Mouse (Mus musculus) right cerebral cortex, postnatal 25 days (tissue): ENCODE results near the gene Rab4b.

Experiments used
- DNase-seq: peaks from one replicate; pipeline ENCODE4 v3.0.0; 2022

Gene Rab4b

GRCm38 (mm10) chr7:27178324-27179216 lies at the start of gene Rab4b:
TSS of gene Rab4b (minus strand) at chr7:27178896.
- peak; percentile 100 for DNase-seq

DNA sequence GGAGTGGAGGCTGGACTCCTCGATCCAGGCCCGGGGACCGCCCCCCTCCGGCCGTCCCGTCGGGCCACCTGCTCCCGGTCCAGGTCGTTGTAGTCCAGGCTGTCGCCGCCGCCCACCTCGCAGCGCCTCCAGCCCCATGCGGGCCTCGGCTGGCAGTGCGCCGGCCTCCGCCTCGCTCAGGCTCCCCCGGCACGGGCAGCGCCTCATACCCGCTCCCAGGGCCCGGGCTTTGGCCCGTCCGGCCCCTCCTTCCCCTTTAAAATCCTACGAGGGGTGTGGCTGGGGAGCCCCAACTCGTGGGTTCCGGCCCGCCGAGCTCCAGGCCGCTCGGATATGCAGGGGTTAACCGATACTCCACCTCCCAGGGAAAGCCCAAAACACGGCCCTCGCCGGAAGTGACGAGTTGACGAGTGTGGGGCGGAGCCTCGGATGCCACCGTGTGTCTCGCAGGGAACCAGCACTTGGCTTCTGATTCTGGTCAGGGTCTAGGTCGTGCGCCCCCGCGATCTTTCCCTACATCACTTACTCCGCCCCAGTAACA lies 49.7 kb upstream of the Rab4b start, which contains the start of gene Itpkc:
Gene Itpkc, minus strand, starts transcription at position 381 of the 541 bp plus-strand sequence.
- DNase-seq = peak; percentile 94

DNA sequence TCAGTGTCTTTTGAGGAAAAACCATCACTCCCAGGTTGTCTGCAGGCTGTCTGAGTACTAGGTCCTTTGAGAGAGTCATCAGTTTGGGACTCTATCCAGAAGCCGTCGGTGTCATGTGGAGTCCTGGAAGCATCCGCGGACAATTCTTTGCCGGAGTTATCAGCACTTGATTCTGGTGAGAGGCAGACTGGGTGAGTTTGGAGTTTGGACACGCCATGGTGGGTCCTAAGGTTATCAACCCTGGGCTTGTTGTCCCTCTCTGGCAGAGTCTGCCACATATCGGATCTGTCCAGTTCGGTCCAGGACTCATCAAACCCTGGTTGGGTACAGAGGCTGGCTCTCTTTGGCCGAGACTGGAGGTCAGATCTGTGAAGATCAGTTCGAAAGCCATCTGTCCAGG lies 49.0 kb upstream of the Rab4b start:
- no peak for DNase-seq

DNA sequence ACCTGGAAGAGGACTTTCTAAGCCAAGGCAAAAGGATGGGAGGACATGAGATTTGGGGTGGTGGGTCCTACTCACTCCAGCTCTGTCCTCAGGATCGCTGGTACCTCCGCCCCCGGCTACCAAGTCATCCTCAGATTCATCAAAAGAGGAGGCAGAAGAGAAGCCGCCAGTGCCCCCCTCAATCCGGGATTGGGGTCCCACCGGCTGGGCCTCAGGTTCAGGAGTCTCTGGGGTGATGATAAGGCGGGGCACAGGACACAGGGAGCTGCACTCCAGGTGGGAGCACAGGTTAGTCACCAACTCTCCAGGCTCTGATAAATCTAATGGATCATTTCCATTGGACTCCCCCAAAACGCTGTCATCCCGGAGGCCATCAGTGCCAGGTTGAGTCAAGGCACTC lies 48.6 kb upstream of the Rab4b start:
- DNase-seq = no peak

DNA sequence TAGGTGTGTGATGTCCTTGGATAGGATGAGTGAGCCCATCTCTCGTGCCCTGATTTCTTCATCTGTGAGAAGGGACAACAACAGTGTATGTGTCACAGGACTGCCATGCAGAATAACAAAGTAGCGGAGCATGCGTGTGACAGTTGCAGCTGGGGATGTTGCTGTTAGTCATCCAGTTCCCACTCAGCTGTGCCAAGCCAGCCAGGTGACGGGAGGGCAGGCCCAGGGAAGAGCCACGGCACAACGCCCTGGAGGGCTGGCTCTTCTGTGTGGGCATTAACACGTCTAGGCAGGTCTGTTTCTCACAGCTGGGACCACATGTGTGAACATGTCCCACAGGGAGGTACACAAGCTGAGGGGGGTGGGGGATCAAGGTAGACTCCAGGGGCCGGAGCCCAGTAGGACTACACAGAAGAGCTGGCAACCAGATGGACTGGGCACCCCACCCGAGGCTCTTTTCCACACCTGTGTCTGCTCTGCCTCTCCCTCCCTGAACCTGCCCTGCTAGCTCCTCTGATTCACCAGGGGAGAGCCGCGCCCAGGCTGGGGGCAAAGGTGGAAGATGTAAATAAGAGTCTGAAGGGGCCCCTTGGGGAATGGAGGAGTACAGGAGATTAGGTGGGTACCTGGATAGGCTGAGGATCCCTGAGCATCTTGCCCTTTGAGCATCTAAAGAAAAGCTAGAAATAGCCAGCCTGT lies 46.3 kb upstream of the Rab4b start:
- no peak for DNase-seq

GRCm38 (mm10) chr7:27222538-27222937 lies 43.8 kb upstream of the Rab4b start:
- no peak for DNase-seq

DNA sequence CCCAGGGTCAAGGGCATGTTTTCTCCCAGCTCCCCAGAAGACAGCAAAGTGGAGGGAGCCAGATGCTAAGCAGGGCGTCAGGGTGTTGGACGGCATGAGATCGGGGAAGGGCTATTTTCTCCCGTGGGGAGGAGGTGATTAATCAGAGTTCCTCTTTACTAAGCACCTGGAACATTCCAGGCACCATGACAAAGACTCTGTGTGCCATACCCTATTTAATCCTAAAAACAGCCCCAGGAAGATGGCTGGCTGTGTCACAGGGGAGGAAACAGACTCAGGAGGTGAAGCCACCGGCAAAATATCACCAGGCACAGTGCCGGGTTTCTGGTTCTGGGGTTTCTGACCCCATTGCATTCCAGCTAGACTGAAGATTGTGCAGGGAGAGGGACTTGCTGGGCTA lies 43.2 kb upstream of the Rab4b start:
- no peak for DNase-seq

DNA sequence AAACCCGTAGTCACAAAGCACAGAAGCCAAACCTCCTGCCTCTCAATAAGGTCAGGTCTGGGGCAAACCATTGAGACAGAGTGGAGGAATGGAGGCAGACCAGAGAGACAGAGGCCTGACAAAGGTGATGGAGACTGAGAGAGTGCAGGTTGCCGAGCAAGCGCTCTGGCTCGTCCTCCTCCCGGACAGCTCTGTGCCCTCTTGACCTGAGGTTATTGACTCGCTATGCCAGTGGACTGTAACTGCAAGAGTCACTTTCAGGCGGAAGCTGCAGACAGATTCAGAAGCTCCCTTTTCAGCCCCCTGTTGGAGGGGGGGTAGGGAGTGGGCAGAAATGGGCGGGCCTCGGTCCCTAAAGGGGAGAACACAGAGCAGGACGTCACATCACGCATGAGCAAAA lies 41.2 kb upstream of the Rab4b start:
- DNase-seq = no peak

DNA sequence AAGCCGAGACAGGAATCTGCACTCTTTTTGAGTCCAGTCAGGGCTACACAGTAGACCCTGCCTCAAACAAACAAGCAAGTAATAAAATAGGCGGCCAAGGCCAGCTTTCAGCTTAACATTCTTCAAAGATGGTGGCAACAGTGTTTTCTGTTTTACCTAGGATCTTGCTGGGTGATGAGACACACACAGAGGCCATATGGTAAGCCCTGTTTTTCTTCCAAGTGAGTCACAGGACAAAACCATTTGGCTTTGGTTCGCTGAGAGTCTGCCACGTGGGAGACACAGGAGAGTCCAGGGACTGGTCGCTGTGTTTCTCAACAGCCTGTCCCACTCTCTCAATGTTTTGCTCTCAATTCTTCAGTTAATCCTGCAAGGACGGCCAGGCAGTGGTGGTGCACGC lies 39.9 kb upstream of the Rab4b start:
- no peak for DNase-seq

DNA sequence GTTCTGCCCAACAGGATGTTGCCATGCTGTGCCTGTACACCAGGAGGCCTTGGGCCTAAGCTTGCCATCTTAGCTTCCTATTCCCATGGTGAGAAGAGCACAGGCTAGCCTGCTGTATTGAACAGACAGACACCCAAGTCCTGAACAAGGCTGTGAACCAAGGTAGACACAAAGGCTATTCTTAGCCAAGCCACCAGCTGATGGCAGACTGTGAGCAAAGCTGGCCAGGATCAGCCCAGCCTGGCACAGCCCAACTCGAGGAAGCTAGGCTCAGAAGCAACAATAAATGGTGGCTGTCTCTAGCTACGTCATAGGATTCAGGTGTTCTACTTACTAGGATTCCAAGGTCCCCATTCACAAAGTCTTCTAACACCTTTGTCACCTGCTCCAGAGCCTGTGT lies 33.9 kb upstream of the Rab4b start:
- no peak for DNase-seq

- DNase-seq = no peak
Measured at GRCm38 (mm10) chr7:27203730-27204449, 25.2 kb upstream of the Rab4b start.

DNA sequence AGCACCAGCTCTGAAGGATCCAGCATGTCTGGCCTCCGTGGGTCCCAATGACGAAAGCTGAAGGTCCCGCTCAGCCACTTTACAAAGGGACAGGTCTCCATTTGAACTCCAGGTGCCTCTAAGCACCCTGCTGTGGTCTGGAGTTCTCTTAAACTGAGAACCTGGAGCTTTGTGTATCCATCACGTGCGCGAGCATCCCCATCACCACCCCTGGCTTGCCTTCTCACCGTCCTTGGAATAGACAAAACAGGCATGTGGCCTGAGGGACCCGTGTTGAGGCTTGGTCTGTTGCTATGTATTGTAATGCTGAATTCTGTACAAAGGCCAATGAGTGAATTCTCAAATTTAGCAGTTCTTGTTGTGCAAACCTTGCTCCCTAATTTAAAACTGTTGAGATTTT lies 20.1 kb upstream of the Rab4b start:
- DNase-seq = no peak

GRCm38 (mm10) chr7:27198355-27198754 lies 19.7 kb upstream of the Rab4b start:
- DNase-seq = no peak

DNA sequence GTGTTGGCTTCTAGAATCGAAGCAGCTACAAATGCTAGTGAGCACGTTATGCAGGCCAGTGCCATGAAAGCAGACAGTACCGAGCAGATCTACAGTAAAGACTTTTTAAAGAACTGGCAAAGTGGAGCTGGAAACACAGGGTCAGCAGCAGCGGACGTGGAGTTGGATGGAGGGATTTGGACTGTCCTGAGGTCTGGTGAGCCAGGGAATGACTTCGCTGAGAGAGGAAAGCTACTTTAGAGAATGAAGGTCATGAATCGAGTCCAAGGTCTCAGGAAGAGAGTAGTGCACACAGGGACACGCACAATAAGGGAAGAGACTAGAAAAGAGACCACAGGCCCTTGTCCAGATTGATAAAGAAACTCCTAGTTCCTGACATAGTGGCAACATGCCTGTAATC lies 18.9 kb upstream of the Rab4b start:
- DNase-seq = no peak

GRCm38 (mm10) chr7:27197136-27197535 lies 18.4 kb upstream of the Rab4b start:
- no peak for DNase-seq

DNA sequence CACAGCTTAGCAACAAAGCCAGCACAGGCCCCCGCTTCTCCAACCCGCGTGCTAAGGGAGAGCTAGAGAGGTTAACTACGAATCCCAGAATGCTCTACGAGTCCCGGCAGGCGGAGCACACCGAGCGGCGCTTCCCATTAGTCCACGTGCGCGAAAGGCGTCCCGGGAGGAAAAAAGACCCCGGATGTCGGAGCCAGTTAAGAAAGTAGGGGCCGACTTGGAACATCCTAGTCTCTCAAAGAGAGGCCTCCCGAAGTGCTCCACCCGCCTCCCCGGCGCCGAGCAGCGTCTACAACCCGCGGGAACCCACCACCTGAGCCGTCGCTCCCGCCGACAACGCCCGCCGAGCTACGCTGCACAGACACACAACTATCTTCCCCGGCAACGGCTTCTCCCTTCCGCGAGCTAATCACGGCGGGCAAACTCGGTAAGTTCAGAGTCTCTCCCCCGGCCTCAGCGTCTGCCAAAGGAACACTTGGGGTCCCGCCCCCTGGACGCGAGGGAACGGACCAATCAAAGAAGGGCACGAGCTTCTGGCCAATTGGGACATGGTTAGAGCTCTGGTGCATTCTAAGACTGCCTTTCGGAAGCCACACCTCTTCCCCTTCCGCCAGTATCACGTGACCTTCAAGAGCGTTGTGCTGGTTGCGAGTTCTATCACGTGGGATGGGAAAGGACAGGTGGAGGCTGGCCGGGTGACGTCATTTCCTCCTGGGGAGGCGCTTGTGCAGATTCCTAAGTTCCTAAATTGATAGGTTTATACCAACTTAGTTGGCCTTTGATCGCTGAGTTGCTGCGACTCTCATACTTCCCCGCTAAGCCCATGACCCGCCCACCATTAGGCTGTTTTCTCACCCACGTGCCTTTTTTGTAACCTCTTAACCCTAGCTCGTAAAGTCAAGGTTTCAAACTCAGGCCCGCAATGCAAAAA lies 17.2 kb upstream of the Rab4b start, which contains the start of the genes BC024978 and Snrpa:
Gene BC024978, plus strand, starts transcription at position 101 of the 931 bp plus-strand sequence.
Gene Snrpa, minus strand, starts transcription at position 591 of the 931 bp plus-strand sequence.
- DNase-seq = peak; percentile 95

GRCm38 (mm10) chr7:27193731-27194130 lies 15.0 kb upstream of the Rab4b start:
- DNase-seq = no peak

DNA sequence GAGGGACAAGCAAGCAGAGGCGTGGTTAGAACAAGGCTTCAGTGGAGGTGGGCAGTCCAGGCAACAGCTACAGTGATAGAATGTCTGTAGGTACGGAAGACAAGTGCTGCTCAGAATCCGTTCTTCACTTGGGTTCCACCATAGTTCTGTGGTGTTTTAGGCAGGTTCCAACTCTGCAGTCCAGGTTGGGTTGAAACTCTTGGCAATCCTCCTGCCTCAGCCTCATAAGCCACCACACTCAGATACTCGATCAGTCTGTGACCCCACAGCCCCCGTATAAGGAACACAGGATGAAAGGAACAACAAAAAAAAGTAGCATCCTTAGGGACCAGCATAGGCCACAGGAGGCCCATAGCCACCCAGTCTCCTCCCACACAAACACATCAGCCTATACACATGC lies 13.7 kb upstream of the Rab4b start:
- DNase-seq = no peak

DNA sequence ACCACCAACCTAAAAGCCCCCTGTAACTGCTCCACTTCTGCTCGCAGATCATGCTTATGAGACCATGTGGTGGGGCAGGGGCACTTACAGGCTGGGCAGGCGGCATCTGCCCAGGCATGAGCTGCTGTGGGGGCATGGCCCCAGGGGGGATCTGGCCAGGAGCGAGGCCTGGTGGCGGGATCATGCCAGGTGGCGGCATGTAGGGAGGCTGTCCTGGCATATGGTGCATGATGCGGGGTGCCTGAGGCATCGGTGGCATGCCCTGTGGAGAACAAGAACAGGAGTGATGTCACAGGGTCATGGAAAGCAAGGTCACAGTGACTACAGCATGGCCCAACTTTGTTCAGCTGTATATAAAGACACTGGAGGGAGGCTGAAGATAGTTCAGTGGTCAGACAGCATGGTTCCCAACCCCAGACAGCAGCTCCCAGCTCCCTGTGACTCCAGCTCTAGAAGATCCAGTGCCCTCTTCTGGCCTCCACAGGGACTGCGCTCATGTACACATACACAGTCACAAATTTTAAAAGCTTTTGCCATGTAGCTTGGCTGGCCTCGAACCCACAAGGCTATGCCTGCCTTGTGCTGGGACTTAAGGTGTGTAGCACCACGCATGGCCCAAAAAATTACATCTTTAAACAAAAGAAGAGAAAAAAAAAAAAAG lies 10.7 kb upstream of the Rab4b start:
- no peak for DNase-seq

DNA sequence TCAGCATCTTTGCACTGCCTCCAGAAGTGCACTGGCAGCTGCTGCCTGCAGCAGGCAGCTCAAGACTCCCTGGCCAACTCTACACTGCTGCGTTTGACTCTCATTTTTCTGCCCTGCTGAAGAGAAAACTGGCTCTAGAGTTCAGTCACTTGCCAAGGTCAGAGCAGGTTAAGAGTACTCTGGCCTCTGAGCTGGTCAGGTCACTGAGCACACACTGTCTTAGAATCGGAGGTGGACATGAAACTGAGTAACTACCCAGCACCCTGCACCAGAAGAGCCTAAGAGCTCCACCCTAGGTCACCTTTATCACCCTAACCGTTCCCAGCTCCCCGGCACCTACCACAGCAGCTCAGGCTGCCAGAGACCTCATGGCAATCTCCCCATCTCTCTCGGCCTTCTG lies 7.3 kb upstream of the Rab4b start:
- DNase-seq = no peak

DNA sequence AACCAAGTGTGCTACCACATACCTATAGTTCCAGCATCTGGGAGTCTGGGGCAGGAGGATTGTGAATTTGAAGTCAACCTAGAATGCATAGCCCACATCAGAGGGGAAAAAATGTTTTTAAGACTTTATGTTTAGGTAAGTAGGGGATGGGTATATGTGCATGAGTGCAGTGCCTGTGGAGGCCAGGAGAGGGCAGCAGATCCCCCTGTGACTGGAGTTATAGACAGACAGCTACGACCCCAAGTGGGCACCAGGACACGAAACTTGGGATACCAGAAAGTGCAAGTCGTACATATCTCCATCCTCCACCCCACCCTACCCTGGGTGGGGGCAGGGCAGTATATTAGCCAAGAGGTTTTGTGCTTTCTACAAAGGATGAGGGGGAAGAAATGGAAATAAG lies 6.3 kb upstream of the Rab4b start:
- DNase-seq = no peak
